Mouse (Mus musculus) kidney, adult 2 months (tissue): Measurements from ENCODE around the gene Mndal. TPM values are rescaled to one million over a fixed set of nuclear protein-coding genes. Genes with fewer than 3 reads are reported as not detected.
"Not testable (repeated sequence)": the region's sequence is repeated elsewhere in the genome, so short reads cannot be mapped to it uniquely, and the experiment has no call there.

Experiments
- DNase-seq: peaks from one replicate; pipeline ENCODE4 v3.0.0; 2021
- H3K27ac ChIP-seq: fragments of 200-500 bp; 2 replicates; pipeline ENCODE4 v1.5.1; 2012; ENCODE audit warnings: low read depth, low read length, control low read depth, inconsistent platforms; ENCODE audit not compliant: insufficient read depth
- H3K27me3 ChIP-seq: fragments of 200-500 bp; replicated peaks from 2 replicates; pipeline ENCODE4 v1.6.1; 2012; ENCODE audit warnings: mild to moderate bottlenecking, moderate library complexity, low read length, inconsistent platforms; ENCODE audit not compliant: control insufficient read depth, insufficient read depth
- H3K36me3 ChIP-seq: fragments of 200-500 bp; 2 replicates; pipeline ENCODE4 v1.6.1; 2012; ENCODE audit warnings: mild to moderate bottlenecking, moderate library complexity, low read length, inconsistent platforms; ENCODE audit not compliant: control insufficient read depth, insufficient read depth
- H3K4me1 ChIP-seq: fragments of 200-500 bp; 2 replicates; pipeline ENCODE4 v1.6.1; 2011; ENCODE audit warnings: low read length; ENCODE audit not compliant: control insufficient read depth, insufficient read depth
- H3K4me3 ChIP-seq: fragments of 200-500 bp; 2 replicates; pipeline ENCODE4 v1.5.1; 2011; ENCODE audit warnings: mild to moderate bottlenecking, low read depth, low read length, control low read depth; ENCODE audit not compliant: insufficient read depth
- CTCF ChIP-seq: fragments of 200-500 bp; conservative IDR thresholded peaks from 2 replicates; pipeline ENCODE4 v1.5.1; 2011; ENCODE audit warnings: low read depth, mild to moderate bottlenecking, control low read depth, low read length, moderate library complexity, mixed read lengths; ENCODE audit not compliant: insufficient read depth, insufficient read length
- POLR2A ChIP-seq: fragments of 200-500 bp; IDR thresholded peaks from one replicate; pipeline ENCODE4 v1.6.1; 2011; ENCODE audit warnings: low read depth, low read length, control low read depth
- WGBS: fragments of 180-500 bp; shearing (Covaris S2); methylation state at CpG from one replicate; pipeline ENCODE4 v1.1.7; 2018; 5-methylcytosine and 5-hydroxymethylcytosine counted together
- polyA plus RNA-seq: library from polyadenylated mRNA; depleted of rRNA; stranded (reverse); fragments of >200 nt; gene quantifications from 2 replicates; pipeline ENCODE4 v1.2.3, GENCODE M21; 2012

The Mndal gene
- polyA plus RNA-seq, 1 experiment, result 6.2 TPM

GRCm38 (mm10) chr1:173911808-173912464 is 30.4 kb downstream of the Mndal start:
- H3K4me3 ChIP-seq, result no peak overlapping the region
- no peaks in the 10 kb centered on the region for H3K27me3 ChIP-seq
- 81% methylated on average over 2 of the region's 2 CpGs for WGBS
- no peak for DNase-seq
- H3K4me1 ChIP-seq, result no peaks in the 10 kb centered on the region
- TF ChIP-seq CTCF (no peak), POLR2A (no peak)
- H3K36me3 ChIP-seq, result no peaks in the 10 kb centered on the region
- H3K27ac ChIP-seq, result no peak overlapping the region

- not testable (repeated sequence) for H3K36me3 ChIP-seq, H3K4me1 ChIP-seq, H3K27me3 ChIP-seq, H3K4me3 ChIP-seq, H3K27ac ChIP-seq, DNase-seq
These were observed 33.9 kb downstream of the Mndal start for GRCm38 (mm10) chr1:173908390-173908789.

GRCm38 (mm10) chr1:173905885-173906284 is 36.4 kb downstream of the Mndal start:
- 85% methylated on average over 4 of the region's 4 CpGs for WGBS
- not testable (repeated sequence) for H3K27me3 ChIP-seq, H3K27ac ChIP-seq, H3K4me1 ChIP-seq, DNase-seq, H3K36me3 ChIP-seq, H3K4me3 ChIP-seq

- H3K4me1 ChIP-seq, H3K36me3 ChIP-seq, H3K4me3 ChIP-seq, H3K27me3 ChIP-seq, H3K27ac ChIP-seq, DNase-seq: not testable (repeated sequence)
These were observed 52.5 kb downstream of the Mndal start for GRCm38 (mm10) chr1:173889741-173890140.

GRCm38 (mm10) chr1:173887026-173887787 is 55.1 kb downstream of the Mndal start:
- WGBS, result 93% methylated on average over 1 of the region's 2 CpGs

GRCm38 (mm10) chr1:173880004-173880666 is 62.2 kb downstream of the Mndal start:
- H3K4me3 ChIP-seq, result 0 out of 2 replicates have a peak overlapping the region, but pooled peaks have one; percentile 19
- DNase-seq, result peak; percentile 66

More at GRCm38 (mm10) chr1:173887026-173887787, 55.1 kb downstream of the Mndal start:
- not testable (repeated sequence) for H3K27ac ChIP-seq, H3K36me3 ChIP-seq, H3K4me1 ChIP-seq, DNase-seq, H3K4me3 ChIP-seq, H3K27me3 ChIP-seq

GRCm38 (mm10) chr1:173879225-173879987 is 62.9 kb downstream of the Mndal start:
- Histone ChIP-seq H3K4me3 (peak overlapping the region; percentile 37), H3K27ac (peak overlapping the region; percentile 26)
- not testable (repeated sequence) for DNase-seq, H3K4me1 ChIP-seq, H3K27me3 ChIP-seq, H3K36me3 ChIP-seq
- WGBS, result 50% methylated on average over 5 of the region's 5 CpGs

More at GRCm38 (mm10) chr1:173880004-173880666, 62.2 kb downstream of the Mndal start:
- peak overlapping the region; percentile 82 for H3K27ac ChIP-seq
- H3K4me1 ChIP-seq, H3K36me3 ChIP-seq, H3K27me3 ChIP-seq: not testable (repeated sequence)
- WGBS, result 41% methylated on average over 3 of the region's 3 CpGs

DNA sequence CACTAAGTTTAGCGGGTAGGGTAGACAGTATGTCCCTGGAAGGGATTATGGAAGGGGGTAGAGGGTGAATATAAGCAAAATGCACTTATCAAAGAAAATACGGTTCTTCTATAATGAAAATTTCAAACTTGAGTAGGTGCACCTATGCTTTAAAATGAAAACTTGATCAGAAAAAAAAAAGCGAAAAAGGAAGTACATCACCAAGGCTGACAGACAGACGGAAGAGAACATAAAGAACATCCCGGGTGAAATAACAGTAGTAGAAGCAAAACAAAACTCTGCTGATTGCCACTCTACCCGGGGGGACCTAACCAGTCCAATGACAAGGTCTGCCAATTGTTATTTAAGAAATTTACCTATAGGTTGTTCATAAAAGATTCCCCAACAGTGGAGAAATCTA is 64.0 kb downstream of the Mndal start:
- DNase-seq, H3K36me3 ChIP-seq, H3K4me3 ChIP-seq, H3K27ac ChIP-seq, H3K4me1 ChIP-seq, H3K27me3 ChIP-seq: not testable (repeated sequence)
- 66% methylated on average over 6 of the region's 6 CpGs for WGBS

DNA sequence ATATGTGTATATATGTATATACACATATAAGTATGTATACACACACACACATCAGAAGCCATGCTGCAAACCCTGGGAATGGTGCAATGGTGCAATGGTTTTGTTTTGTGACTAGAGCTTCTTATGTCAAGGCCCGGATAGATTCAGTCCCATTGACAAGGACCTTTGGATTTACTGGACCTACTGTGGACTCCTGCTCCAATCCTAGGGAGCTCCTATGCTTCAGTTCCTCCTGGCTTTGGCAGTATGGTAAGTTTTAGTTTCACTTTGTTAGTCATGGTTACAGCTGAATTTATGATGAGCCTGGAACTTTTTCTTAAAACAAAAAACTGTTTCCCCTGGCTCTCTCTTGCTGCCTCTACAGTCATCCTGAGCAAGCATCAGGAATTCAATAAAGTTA is 65.2 kb downstream of the Mndal start:
- H3K36me3 ChIP-seq, DNase-seq: not testable (repeated sequence)
- WGBS, result 67% methylated on average over 1 of the region's 1 CpGs

GRCm38 (mm10) chr1:173868586-173868985 is 73.7 kb downstream of the Mndal start:
- WGBS, result 83% methylated on average over 1 of the region's 1 CpGs

More for the DNA sequence above, 65.2 kb downstream of the Mndal start:
- H3K27ac ChIP-seq, H3K4me3 ChIP-seq, H3K27me3 ChIP-seq, H3K4me1 ChIP-seq: not testable (repeated sequence)

More at GRCm38 (mm10) chr1:173868586-173868985, 73.7 kb downstream of the Mndal start:
- not testable (repeated sequence) for H3K4me3 ChIP-seq, H3K27me3 ChIP-seq, H3K4me1 ChIP-seq, DNase-seq, H3K36me3 ChIP-seq, H3K27ac ChIP-seq
